Mouse (Mus musculus) lung, postnatal 0 days (tissue): ENCODE measurements around the gene Slc26a8. TPM values are rescaled to one million over a fixed set of nuclear protein-coding genes. Genes with fewer than 3 reads are reported as not detected.
A peak's percentile ranks its signal among the peaks of the same experiment; 100 is the strongest.

Experiments used
- ATAC-seq: fragments of 200-750 bp; cut with Nextera tagmentation; 2 replicates; pipeline ENCODE4 v1.8.0; 2017; ENCODE audit warnings: moderate library complexity
- DNase-seq: peaks from one replicate; pipeline ENCODE4 v3.0.0-alpha.2; 2016; ENCODE audit warnings: low spot score
- H3K27ac ChIP-seq: fragments of 300-500 bp; sonication (generic); 2 replicates; pipeline ENCODE4 v1.5.1; 2014; ENCODE audit warnings: antibody characterized with exemption, mild to moderate bottlenecking, low read length, mixed read lengths
- H3K27me3 ChIP-seq: fragments of 300-500 bp; sonication (generic); replicated peaks from 2 replicates; pipeline ENCODE4 v1.6.1; 2014; ENCODE audit warnings: low read length, mixed read lengths; ENCODE audit not compliant: insufficient read depth
- H3K36me3 ChIP-seq: fragments of 300-500 bp; sonication (generic); 2 replicates; pipeline ENCODE4 v1.6.1; 2014; ENCODE audit warnings: low read length, mixed read lengths; ENCODE audit not compliant: insufficient read depth
- H3K4me1 ChIP-seq: fragments of 300-500 bp; sonication (generic); 2 replicates; pipeline ENCODE4 v1.6.1; 2014; ENCODE audit warnings: antibody characterized with exemption, low read depth, low read length, mixed read lengths; ENCODE audit not compliant: insufficient read depth
- H3K4me2 ChIP-seq: fragments of 300-500 bp; sonication (generic); replicated peaks from 2 replicates; pipeline ENCODE4 v1.6.1; 2014; ENCODE audit warnings: low read depth, mild to moderate bottlenecking, low read length, moderate library complexity, mixed read lengths
- H3K4me3 ChIP-seq: fragments of 300-500 bp; sonication (generic); 2 replicates; pipeline ENCODE4 v1.5.1; 2014; ENCODE audit warnings: low read depth, low read length
- H3K9ac ChIP-seq: fragments of 300-500 bp; sonication (generic); replicated peaks from 2 replicates; pipeline ENCODE4 v1.6.1; 2014; ENCODE audit warnings: low read depth, mild to moderate bottlenecking
- H3K9me3 ChIP-seq: fragments of 300-500 bp; sonication (generic); 2 replicates; pipeline ENCODE4 v1.6.1; 2016; ENCODE audit warnings: low read length, mixed read lengths
- CTCF ChIP-seq: IDR thresholded peaks from 2 replicates; pipeline ENCODE4 v1.5.1; 2016; ENCODE audit warnings: antibody characterized with exemption, mild to moderate bottlenecking
- EP300 ChIP-seq: IDR thresholded peaks from 2 replicates; pipeline ENCODE4 v1.6.1; 2016; ENCODE audit warnings: antibody characterized with exemption, mild to moderate bottlenecking, control low read depth
- WGBS: fragments of 180-500 bp; shearing (Covaris S2); extraction: QIAGEN DNeasy Blood & Tissue Kit; methylation state at CpG from one replicate; pipeline ENCODE4 v1.1.7; 2014; 5-methylcytosine and 5-hydroxymethylcytosine counted together
- polyA plus RNA-seq: library from polyadenylated mRNA; unstranded; fragments of >200 nt; fragmentation: Nextera tagmentation; extraction: Ambion mirVana; gene quantifications from 2 replicates; pipeline ENCODE4 v1.2.1, GENCODE M21; 2015

Slc26a8 gene
- polyA plus RNA-seq, 1 experiment from 2014 or later = 0.60 TPM

DNA sequence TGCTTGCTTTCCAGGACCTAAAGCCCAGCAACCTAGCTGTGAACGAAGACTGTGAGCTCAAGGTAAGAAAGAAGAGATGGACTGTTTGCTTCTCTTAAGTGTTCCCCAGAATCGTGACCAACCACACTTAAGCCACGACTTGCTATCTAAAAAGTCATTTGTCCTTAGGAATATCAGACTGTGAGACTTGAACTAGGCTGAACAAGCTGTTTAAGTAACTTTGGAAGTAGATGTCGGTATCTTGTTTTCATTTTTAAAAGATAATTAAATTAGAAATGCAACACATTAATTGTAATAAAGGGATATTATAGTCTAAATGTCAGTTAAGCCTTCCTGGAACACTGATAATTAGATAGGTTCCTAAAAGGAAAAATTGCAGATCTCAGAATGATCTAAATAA lies 35.8 kb upstream of the Slc26a8 start, which contains the start of gene AC170998.1:
TSS of gene AC170998.1 (plus strand) at position 301 of the 400 bp plus-strand sequence.
- DNase-seq (no peak), ATAC-seq (no peak)
- no peak within 1 kb of the TSS for H3K4me2 ChIP-seq
- H3K27ac ChIP-seq = no peak within 1 kb of the TSS
- no peak within 1 kb of the TSS for H3K9ac ChIP-seq
- no peaks in the 10 kb centered on the region for H3K4me1 ChIP-seq
- H3K27me3 ChIP-seq = no peaks in the 10 kb centered on the region
- TF ChIP-seq EP300 (no peak), CTCF (no peak)
- WGBS = 80% methylated on average over 4 of the region's 4 CpGs
- peaks cover 32% of the 10 kb centered on the region; the same call in 1 of the 2 replicates for H3K36me3 ChIP-seq
- no peaks in the 10 kb centered on the region for H3K9me3 ChIP-seq
- no peak within 1 kb of the TSS for H3K4me3 ChIP-seq

DNA sequence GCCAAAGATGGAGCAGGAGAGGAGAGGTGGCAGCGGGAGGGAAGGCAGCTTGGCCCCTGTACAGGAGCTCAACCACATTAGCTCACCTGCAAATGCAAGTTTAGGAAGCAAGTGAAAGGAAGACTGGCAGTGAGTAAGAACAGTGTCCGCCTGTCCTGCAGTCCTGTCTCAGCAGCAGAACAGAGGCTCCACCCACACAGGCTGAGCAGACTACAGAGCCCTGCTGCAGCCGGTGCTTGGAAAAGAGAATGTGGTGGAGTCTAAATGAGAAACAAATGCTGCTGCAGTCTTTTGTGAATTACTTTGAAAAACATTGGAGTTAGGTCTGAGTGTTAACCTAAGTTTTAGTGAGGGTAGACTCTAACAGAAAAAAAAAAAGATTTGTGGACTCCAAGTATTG lies 27.5 kb upstream of the Slc26a8 start:
- H3K4me2 ChIP-seq = no peak overlapping the region
- H3K27me3 ChIP-seq = no peaks in the 10 kb centered on the region
- WGBS = 61% methylated on average over 3 of the region's 3 CpGs
- DNase-seq (no peak), ATAC-seq (no peak)
- H3K9me3 ChIP-seq = no peaks in the 10 kb centered on the region
- no peak overlapping the region for H3K4me3 ChIP-seq
- H3K4me1 ChIP-seq = peaks cover 12% of the 10 kb centered on the region; the same call in 1 of the 2 replicates
- H3K36me3 ChIP-seq = peaks cover 17% of the 10 kb centered on the region; the same call in 1 of the 2 replicates
- TF ChIP-seq EP300 (no peak), CTCF (no peak)
- H3K27ac ChIP-seq = no peak overlapping the region
- no peak overlapping the region for H3K9ac ChIP-seq

DNA sequence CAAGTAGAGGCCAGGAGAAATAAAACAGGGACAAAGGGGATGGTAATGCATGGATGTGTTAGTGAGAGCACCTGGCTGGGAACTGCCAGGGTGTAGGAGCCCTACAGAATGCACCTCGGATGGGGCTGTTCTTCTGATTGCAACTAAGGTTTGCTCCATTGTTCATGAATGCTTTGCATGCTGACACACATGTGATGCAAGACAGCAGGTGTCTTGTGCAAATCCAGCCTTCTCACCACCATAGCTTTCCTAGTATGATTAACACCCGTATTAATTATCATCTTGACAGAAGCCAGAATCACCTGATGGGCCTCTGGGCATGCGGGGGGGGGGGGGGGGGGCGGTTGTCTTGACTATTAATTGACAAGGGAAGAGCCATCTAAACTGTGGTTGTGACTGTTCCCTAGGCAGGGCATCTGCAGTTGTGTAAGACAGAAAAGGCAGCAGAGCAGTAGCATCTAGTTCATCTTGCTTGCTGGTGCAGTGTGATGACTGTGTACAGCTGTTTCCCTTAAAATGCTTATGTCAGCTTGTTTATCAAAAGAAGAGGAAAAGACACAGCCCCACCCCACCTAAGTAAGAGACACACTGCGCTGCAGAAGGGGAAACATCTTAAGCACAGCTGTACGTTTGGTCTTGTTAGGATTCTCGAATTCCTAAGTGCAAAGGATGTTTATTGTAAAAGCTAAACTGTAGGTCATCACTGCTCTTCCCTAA lies 26.0 kb upstream of the Slc26a8 start:
- ATAC-seq (peak; percentile 67; the same call in 1 of the 2 replicates), DNase-seq (peak; percentile 48)

DNA sequence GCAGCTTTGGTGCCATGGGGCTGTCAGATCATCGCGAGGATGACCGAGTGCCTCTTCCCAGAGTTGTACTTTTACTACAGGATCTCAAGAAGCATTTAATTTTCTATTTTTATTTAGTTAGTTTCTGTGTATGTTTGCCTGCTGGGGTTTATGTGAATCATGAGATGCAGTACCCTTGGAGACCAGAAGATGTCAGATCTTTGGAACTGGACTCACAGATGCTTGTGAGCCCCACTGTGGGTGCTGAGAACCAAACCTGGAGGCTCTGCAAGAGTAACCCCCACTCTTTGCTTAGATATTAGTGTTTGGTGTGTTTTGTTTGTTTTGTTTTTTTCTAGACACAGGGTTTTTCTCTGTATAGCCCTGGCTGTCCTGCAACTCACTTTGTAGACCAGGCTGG lies 24.0 kb upstream of the Slc26a8 start:
- Histone ChIP-seq H3K27ac (no peak overlapping the region), H3K36me3 (0 out of 2 replicates have a peak, but pooled peaks cover 6% of the 10 kb centered on the region), H3K4me2 (no peak overlapping the region), H3K27me3 (no peaks in the 10 kb centered on the region), H3K4me3 (no peak overlapping the region), H3K4me1 (peaks cover 17% of the 10 kb centered on the region; the same call in 1 of the 2 replicates), H3K9ac (no peak overlapping the region), H3K9me3 (no peaks in the 10 kb centered on the region)
- 96% methylated on average over 3 of the region's 3 CpGs for WGBS
- no peak for ATAC-seq
- TF ChIP-seq CTCF = peak; percentile 22
- TF ChIP-seq EP300 = no peak
- no peak for DNase-seq

More for the DNA sequence above, 26.0 kb upstream of the Slc26a8 start:
- H3K4me3 ChIP-seq = no peak overlapping the region
- H3K27me3 ChIP-seq = no peaks in the 10 kb centered on the region
- H3K9me3 ChIP-seq = no peaks in the 10 kb centered on the region
- peaks cover 11% of the 10 kb centered on the region; the same call in 1 of the 2 replicates for H3K36me3 ChIP-seq
- H3K27ac ChIP-seq = no peak overlapping the region
- H3K9ac ChIP-seq = no peak overlapping the region
- H3K4me1 ChIP-seq = peaks cover 12% of the 10 kb centered on the region; the same call in 1 of the 2 replicates
- WGBS = 38% methylated on average over 6 of the region's 7 CpGs
- H3K4me2 ChIP-seq = no peak overlapping the region
- TF ChIP-seq CTCF (no peak), EP300 (peak; percentile 34; the same call in 1 of the 2 replicates)

DNA sequence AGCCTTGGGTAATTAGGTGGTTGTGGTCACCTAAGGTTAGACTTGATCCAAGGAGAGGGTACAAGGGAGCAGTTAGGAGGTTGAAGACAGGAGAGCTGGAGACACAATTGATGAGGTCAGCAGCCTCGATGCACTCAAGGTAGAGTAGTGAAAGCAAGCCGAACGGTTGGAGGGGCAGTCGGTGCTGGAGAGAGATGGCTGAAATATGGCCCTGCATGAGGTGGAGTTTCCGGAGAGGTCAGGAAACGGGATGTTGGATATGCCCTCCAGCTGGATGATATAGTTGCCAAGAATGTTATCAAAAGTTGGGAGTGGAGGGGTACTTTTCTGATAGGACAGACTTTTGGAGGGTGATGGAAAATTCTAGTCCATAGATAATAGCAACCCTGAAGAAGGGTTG lies 22.3 kb upstream of the Slc26a8 start:
- no peaks in the 10 kb centered on the region for H3K27me3 ChIP-seq
- WGBS = 32% methylated on average over 6 of the region's 6 CpGs
- no peak overlapping the region for H3K9ac ChIP-seq
- no peak for ATAC-seq
- peaks cover 15% of the 10 kb centered on the region; the same call in 1 of the 2 replicates for H3K4me1 ChIP-seq
- no peak overlapping the region for H3K4me3 ChIP-seq
- no peaks in the 10 kb centered on the region for H3K9me3 ChIP-seq
- peak; percentile 9 for DNase-seq
- H3K27ac ChIP-seq = no peak overlapping the region
- H3K4me2 ChIP-seq = no peak overlapping the region
- TF ChIP-seq EP300 (peak; percentile 23; the same call in 1 of the 2 replicates), CTCF (no peak)
- H3K36me3 ChIP-seq = no peaks in the 10 kb centered on the region

DNA sequence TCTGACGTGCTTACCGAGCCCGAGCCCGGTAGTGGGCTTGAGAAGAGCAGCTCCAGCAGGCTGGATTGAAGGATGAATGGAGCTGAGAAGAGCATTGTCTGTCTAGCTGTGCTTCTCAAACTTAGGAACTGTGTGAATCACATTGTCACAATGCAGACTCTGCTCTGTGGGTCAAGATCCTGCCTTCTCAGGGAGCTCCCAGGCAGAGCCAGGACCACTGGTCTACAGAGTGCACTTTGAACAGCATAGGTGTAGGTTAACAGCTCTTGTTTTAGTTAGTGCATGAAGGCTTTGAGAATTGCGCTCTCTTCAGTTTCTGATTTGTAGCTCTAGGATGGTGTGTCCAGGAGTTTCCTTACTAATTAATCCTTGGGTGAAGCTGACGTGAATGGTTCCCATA lies 21.2 kb upstream of the Slc26a8 start:
- Histone ChIP-seq H3K9ac (no peak overlapping the region), H3K27ac (no peak overlapping the region)

More for the DNA sequence above, 21.2 kb upstream of the Slc26a8 start:
- no peak overlapping the region for H3K4me3 ChIP-seq
- ATAC-seq = no peak
- peak; percentile 4 for DNase-seq
- WGBS = 91% methylated on average over 6 of the region's 6 CpGs
- no peaks in the 10 kb centered on the region for H3K27me3 ChIP-seq
- no peaks in the 10 kb centered on the region for H3K36me3 ChIP-seq
- TF ChIP-seq EP300 (no peak), CTCF (no peak)
- no peaks in the 10 kb centered on the region for H3K9me3 ChIP-seq
- peaks cover 10% of the 10 kb centered on the region; the same call in 1 of the 2 replicates for H3K4me1 ChIP-seq
- no peak overlapping the region for H3K4me2 ChIP-seq
